In genomic region chr17:84194282-84195002, GRCm38 (mm10) we compare ENCODE assay signal across 13 mouse cellular contexts. TPM values are rescaled to one million over a fixed set of nuclear protein-coding genes. Genes with fewer than 3 reads are reported as not detected.
A peak's percentile ranks its signal among the peaks of the same experiment; 100 is the strongest.
DNase-seq lines count a peak whose midpoint lies in the region; ATAC-seq lines count a peak whose summit lies in the region.
"Had no signal": no experiment of that assay in that cellular context is flagged by ENCODE, and none has a peak within 500 bp of the region (broad histone marks: within the 10 kb centered on the region; RNA-seq: fewer than 3 reads in every experiment).

No protein-coding gene starts in this region.

- no peak overlapping the region for H3K4me2 ChIP-seq in kidney, embryonic 16.5 days (replicated peaks; ENCODE audit: low read depth, low read length)
- H3K4me2 ChIP-seq: limb, embryonic 13.5 days; lung, embryonic 15.5 days had no signal

- no peaks in the 10 kb centered on the region for H3K9me3 ChIP-seq in kidney, embryonic 16.5 days (ENCODE audit: low read length)
- H3K9me3 ChIP-seq: limb, embryonic 13.5 days; lung, embryonic 15.5 days had no signal

- no peaks in the 10 kb centered on the region for H3K27me3 ChIP-seq in kidney, embryonic 16.5 days (ENCODE audit: insufficient read depth, low read length)
- H3K27me3 ChIP-seq: limb, embryonic 13.5 days; lung, embryonic 15.5 days; Patski had no signal

- no peak overlapping the region for H3K4me3 ChIP-seq in kidney, embryonic 16.5 days (ENCODE audit: low read length)
- H3K4me3 ChIP-seq: left cerebral cortex, adult 2 months; limb, embryonic 13.5 days; lung, embryonic 15.5 days had no signal

- peaks cover 14% of the 10 kb centered on the region for H3K4me1 ChIP-seq in kidney, embryonic 16.5 days (ENCODE audit: insufficient read depth, low read length)

- WGBS in kidney, embryonic 16.5 days, result 79% methylated on average over 4 of the region's 4 CpGs

- peak; percentile 90 for DNase-seq in heart, adult 11 months
- no peak for DNase-seq in heart, adult 8-10 months (ENCODE audit: low spot score)
- no peak for DNase-seq in kidney, adult 8-10 months
- DNase-seq in urinary bladder, postnatal 4 days (ENCODE audit: low spot score in 2 of 2), result peak; percentile 14 to 41
- DNase-seq in urinary bladder, adult 18-20 months (ENCODE audit: low spot score in 2 of 2), result no peak
- DNase-seq in c-Kit-positive CD71-positive TER-119-positive erythroid progenitor cells, embryonic 14.5 days (ENCODE audit: low spot score), result no peak
- DNase-seq: kidney, adult 2 months; thymus, adult 18-20 months had no signal

- peaks cover 9% of the 10 kb centered on the region; the same call in 1 of the 2 replicates for H3K36me3 ChIP-seq in kidney, embryonic 16.5 days (ENCODE audit: insufficient read depth, low read length)

- ATAC-seq in kidney, embryonic 16.5 days (ENCODE audit: low FRiP score, low TSS enrichment), result no peak
- ATAC-seq: Patski had no signal

- H3K9ac ChIP-seq in kidney, embryonic 16.5 days (replicated peaks; ENCODE audit: low read length), result no peak overlapping the region
- H3K9ac ChIP-seq: limb, embryonic 13.5 days; lung, embryonic 15.5 days had no signal

- 0 out of 2 replicates have a peak overlapping the region, but pooled peaks have one; percentile 25 for H3K27ac ChIP-seq in kidney, embryonic 16.5 days (ENCODE audit: low read length)
- H3K27ac ChIP-seq: left cerebral cortex, adult 2 months; limb, embryonic 13.5 days; lung, embryonic 15.5 days had no signal

RNA-seq across cellular contexts. Expression of gene Zfp36l2, which starts 6.7 kb away (rescaled TPM):
- total RNA-seq in heart, adult 8-10 months (2022), result 10 to 100 TPM; 23.5 to 25.4 (median 24.4) TPM
- polyA plus RNA-seq in kidney, embryonic 16.5 days (2015; fragmentation: Nextera tagmentation; extraction: Ambion mirVana), result 9.5 and 11.4 TPM in 2 replicates

Comparison
In these comparisons a context has a peak if more than half of its experiments do, and no peak if none do; other contexts are left out.
1. DNase-seq: peak in heart, adult 11 months (single experiment) and urinary bladder, postnatal 4 days (2 of 2); none in heart, adult 8-10 months (single experiment), kidney, adult 8-10 months (0 of 2), urinary bladder, adult 18-20 months (0 of 2) and c-Kit-positive CD71-positive TER-119-positive erythroid progenitor cells, embryonic 14.5 days (single experiment).